Mouse (Mus musculus): ENCODE measurements at regions not wholly inside any gene's neighbourhood (a gene's known extent, or its start where the extent isn't known, plus 50 kb on each side); places are given as distances from the start of the nearest gene placed in this dataset.
"Not testable (repeated sequence)": the region's sequence is repeated elsewhere in the genome, so short reads cannot be mapped to it uniquely, and the experiment has no call there.

DNA sequence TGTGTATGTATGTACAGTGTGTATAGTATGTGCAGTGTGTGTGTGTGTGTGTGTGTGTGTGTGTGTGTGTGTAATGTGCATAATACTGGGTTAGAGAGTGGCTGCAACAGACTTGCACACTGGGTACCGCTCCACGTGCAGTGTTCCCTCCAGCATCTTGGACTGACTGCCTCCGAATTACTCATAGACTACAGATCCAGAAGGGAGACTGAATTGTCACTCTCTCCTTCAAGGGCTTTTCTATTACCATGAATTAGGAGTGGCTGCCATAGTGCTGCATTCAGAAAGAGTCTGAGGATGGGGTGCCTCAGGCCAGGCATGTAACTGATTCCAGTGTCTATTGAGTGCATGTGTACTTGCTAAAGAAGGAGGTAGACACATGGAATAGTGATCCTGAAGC lies 98.9 kb upstream of the Plcl2 start:
- no peak for DNase-seq (ENCODE audit: low spot score)
- ATAC-seq = no peak
- no peak overlapping the region for H3K4me3 ChIP-seq (ENCODE audit: low read depth, low read length)
- WGBS = 91% methylated on average over 3 of the region's 3 CpGs
- no peaks in the 10 kb centered on the region for H3K27me3 ChIP-seq (replicated peaks; ENCODE audit: control insufficient read depth, insufficient read depth, low read length)
- no peak overlapping the region for H3K27ac ChIP-seq (ENCODE audit: low read depth, low read length)
- no peak overlapping the region for H3K4me2 ChIP-seq (ENCODE audit: low read length)
- 0 out of 2 replicates have a peak, but pooled peaks cover 4% of the 10 kb centered on the region for H3K4me1 ChIP-seq (ENCODE audit: control insufficient read depth, insufficient read depth, low read length)
- H3K9ac ChIP-seq (ENCODE audit: low read length) = no peak overlapping the region
- H3K9me3 ChIP-seq (replicated peaks; ENCODE audit: control insufficient read depth, low read length) = no peaks in the 10 kb centered on the region
- no peaks in the 10 kb centered on the region for H3K36me3 ChIP-seq (ENCODE audit: control insufficient read depth, insufficient read depth, low read length)

DNA sequence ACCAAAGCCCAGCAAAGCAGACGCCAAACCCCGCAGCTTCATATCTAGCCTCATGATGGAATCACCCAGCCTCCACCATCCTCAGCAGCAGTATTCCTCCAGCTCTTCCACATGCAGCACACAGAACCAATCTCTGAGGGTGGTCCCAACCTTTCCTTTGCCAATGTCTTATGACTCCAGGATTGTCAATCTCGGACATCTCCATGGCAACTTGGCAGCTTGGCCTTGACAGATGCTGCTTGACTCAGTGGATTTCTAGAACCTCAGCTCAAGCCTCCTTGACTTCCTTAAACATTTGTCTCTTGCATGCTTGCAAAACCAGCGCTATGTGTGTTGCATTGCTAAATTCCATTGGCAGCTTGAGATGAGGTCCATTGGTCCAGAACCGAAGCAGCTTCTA lies 96.8 kb upstream of the Plcl2 start:
- no peak overlapping the region for H3K9ac ChIP-seq (ENCODE audit: low read length)
- no peaks in the 10 kb centered on the region for H3K36me3 ChIP-seq (ENCODE audit: control insufficient read depth, insufficient read depth, low read length)
- no peak overlapping the region for H3K4me2 ChIP-seq (ENCODE audit: low read length)
- WGBS = 87% methylated on average over 5 of the region's 5 CpGs
- no peaks in the 10 kb centered on the region for H3K27me3 ChIP-seq (replicated peaks; ENCODE audit: control insufficient read depth, insufficient read depth, low read length)
- ATAC-seq (no peak), DNase-seq (ENCODE audit: low spot score) (peak; percentile 36)
- no peaks in the 10 kb centered on the region for H3K9me3 ChIP-seq (replicated peaks; ENCODE audit: control insufficient read depth, low read length)
- no peak overlapping the region for H3K4me3 ChIP-seq (ENCODE audit: low read depth, low read length)
- no peak overlapping the region for H3K27ac ChIP-seq (ENCODE audit: low read depth, low read length)
- H3K4me1 ChIP-seq (ENCODE audit: control insufficient read depth, insufficient read depth, low read length) = 0 out of 2 replicates have a peak, but pooled peaks cover 1% of the 10 kb centered on the region

DNA sequence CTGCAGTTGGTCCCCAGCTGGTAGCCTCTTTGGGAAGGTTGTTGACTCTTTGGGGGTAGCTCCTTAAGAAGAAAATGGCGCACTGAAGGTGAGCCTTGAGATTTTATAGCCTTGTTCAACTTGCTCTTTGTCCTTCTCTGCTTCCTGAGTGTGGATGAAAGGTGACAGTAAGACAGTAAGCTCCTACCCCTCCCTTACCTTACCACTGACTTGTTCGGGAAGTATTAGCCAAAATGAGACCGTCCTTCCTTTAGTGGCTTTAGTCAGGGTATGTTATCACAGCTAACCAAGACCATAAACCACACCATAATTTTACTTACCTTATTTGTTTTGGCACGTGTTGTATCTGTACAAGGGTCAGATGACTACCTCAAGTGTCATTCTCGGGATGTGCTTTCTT lies 95.3 kb upstream of the Plcl2 start:
- 87% methylated on average over 5 of the region's 5 CpGs for WGBS
- Histone ChIP-seq H3K4me2 (ENCODE audit: low read length) (no peak overlapping the region), H3K27ac (ENCODE audit: low read depth, low read length) (no peak overlapping the region), H3K36me3 (ENCODE audit: control insufficient read depth, insufficient read depth, low read length) (no peaks in the 10 kb centered on the region), H3K9ac (ENCODE audit: low read length) (no peak overlapping the region), H3K9me3 (replicated peaks; ENCODE audit: control insufficient read depth, low read length) (no peaks in the 10 kb centered on the region), H3K27me3 (replicated peaks; ENCODE audit: control insufficient read depth, insufficient read depth, low read length) (no peaks in the 10 kb centered on the region), H3K4me1 (ENCODE audit: control insufficient read depth, insufficient read depth, low read length) (no peaks in the 10 kb centered on the region), H3K4me3 (ENCODE audit: low read depth, low read length) (no peak overlapping the region)
- ATAC-seq = no peak
- DNase-seq (ENCODE audit: low spot score) = no peak

DNA sequence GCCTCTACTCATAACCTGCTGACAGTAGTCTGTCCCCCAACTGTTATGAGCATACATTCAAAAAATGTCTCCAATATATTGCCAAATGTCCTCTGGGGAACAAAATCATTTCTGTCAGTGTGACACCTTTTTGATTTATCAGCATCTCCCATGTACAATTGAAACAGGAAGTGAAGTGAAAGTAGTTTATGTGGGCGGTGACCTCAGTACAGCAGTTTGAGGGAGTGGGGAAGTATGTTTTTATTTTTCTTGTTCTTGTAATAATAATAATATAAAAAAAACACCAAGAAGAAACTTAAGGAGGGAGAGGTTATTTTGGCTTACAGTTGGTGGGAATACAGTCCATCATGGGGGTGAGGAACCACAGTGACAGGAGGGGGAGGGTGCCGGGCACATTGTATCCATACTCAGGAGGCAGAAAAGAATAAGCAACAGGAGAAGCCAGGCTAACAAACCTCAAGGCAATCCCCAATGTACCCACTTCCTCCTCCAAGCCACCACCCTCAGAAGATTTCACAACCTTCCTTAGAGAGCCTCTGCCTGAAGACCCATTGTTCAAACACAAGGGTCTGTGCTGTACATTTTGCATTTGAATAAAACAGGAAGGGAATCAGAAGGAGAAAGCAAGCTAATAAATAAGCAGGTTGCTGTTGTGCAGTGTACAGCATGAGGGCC lies 93.7 kb upstream of the Plcl2 start:
- Histone ChIP-seq H3K27me3 (replicated peaks; ENCODE audit: control insufficient read depth, insufficient read depth, low read length) (no peaks in the 10 kb centered on the region), H3K36me3 (ENCODE audit: control insufficient read depth, insufficient read depth, low read length) (no peaks in the 10 kb centered on the region), H3K4me2 (ENCODE audit: low read length) (no peak overlapping the region), H3K27ac (ENCODE audit: low read depth, low read length) (no peak overlapping the region), H3K9ac (ENCODE audit: low read length) (no peak overlapping the region), H3K4me3 (ENCODE audit: low read depth, low read length) (no peak overlapping the region), H3K9me3 (replicated peaks; ENCODE audit: control insufficient read depth, low read length) (no peaks in the 10 kb centered on the region), H3K4me1 (ENCODE audit: control insufficient read depth, insufficient read depth, low read length) (no peaks in the 10 kb centered on the region)
- DNase-seq (ENCODE audit: low spot score) (no peak), ATAC-seq (no peak)
- WGBS = 96% methylated on average over 2 of the region's 2 CpGs

DNA sequence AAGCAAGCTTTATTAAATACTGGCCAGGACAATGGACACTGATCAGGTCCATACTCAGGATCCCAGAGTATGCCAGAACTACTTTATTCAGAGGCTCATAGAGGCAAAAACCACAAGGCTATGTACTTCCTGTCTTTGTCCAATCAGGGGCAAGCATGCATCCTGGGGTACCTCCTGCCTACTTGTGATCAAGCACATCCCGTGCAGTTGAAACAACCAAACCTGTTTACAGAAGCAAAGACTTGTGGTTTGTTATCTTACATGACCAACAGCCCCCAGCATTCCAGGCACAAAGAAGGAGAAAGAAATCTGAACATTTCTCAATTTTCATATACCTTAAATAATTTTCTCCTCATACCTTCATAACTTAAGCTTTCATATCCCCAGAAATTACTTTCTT lies 93.1 kb upstream of the Plcl2 start:
- 75% methylated on average over 1 of the region's 1 CpGs for WGBS
- H3K4me3 ChIP-seq (ENCODE audit: low read depth, low read length) = no peak overlapping the region
- no peak for DNase-seq (ENCODE audit: low spot score)
- ATAC-seq = no peak
- H3K9ac ChIP-seq (ENCODE audit: low read length) = no peak overlapping the region
- H3K4me2 ChIP-seq (ENCODE audit: low read length) = no peak overlapping the region
- no peaks in the 10 kb centered on the region for H3K27me3 ChIP-seq (replicated peaks; ENCODE audit: control insufficient read depth, insufficient read depth, low read length)
- H3K9me3 ChIP-seq (replicated peaks; ENCODE audit: control insufficient read depth, low read length) = no peaks in the 10 kb centered on the region
- no peaks in the 10 kb centered on the region for H3K36me3 ChIP-seq (ENCODE audit: control insufficient read depth, insufficient read depth, low read length)
- no peaks in the 10 kb centered on the region for H3K4me1 ChIP-seq (ENCODE audit: control insufficient read depth, insufficient read depth, low read length)
- no peak overlapping the region for H3K27ac ChIP-seq (ENCODE audit: low read depth, low read length)

DNA sequence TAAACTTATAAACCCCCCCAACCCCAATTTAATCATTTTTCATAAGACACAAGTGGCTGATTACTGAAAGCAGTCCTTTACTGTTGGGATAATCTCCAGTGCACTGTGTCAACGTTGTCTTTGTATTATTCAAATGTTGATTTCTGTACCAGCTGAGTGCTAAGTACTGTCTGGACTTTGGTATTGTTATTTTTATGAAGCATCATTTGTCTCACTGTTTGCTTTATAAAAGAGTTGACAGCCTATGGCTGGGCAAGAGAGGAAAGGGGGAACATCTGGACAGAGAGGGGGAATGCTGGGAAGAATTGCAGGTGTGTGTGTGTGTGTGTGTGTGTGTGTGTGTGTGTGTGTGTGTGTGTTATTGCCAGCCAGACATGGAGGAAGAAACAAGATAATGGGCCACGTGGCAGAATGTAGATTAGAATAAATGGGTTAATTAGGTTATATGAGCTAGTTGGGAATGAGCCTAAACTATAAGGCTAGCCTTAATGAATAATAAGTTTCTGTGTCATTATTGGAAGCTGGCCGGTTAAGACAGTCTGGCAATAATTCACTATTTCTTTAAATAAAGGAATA lies 92.6 kb upstream of the Plcl2 start:
- no peak overlapping the region for H3K27ac ChIP-seq (ENCODE audit: low read depth, low read length)
- no peaks in the 10 kb centered on the region for H3K4me1 ChIP-seq (ENCODE audit: control insufficient read depth, insufficient read depth, low read length)
- H3K9me3 ChIP-seq (replicated peaks; ENCODE audit: control insufficient read depth, low read length) = no peaks in the 10 kb centered on the region
- no peak overlapping the region for H3K4me2 ChIP-seq (ENCODE audit: low read length)
- no peaks in the 10 kb centered on the region for H3K36me3 ChIP-seq (ENCODE audit: control insufficient read depth, insufficient read depth, low read length)
- H3K27me3 ChIP-seq (replicated peaks; ENCODE audit: control insufficient read depth, insufficient read depth, low read length) = no peaks in the 10 kb centered on the region
- no peak for ATAC-seq
- no peak overlapping the region for H3K4me3 ChIP-seq (ENCODE audit: low read depth, low read length)
- DNase-seq (ENCODE audit: low spot score) = no peak
- WGBS = 54% methylated on average over 3 of the region's 3 CpGs
- H3K9ac ChIP-seq (ENCODE audit: low read length) = no peak overlapping the region

DNA sequence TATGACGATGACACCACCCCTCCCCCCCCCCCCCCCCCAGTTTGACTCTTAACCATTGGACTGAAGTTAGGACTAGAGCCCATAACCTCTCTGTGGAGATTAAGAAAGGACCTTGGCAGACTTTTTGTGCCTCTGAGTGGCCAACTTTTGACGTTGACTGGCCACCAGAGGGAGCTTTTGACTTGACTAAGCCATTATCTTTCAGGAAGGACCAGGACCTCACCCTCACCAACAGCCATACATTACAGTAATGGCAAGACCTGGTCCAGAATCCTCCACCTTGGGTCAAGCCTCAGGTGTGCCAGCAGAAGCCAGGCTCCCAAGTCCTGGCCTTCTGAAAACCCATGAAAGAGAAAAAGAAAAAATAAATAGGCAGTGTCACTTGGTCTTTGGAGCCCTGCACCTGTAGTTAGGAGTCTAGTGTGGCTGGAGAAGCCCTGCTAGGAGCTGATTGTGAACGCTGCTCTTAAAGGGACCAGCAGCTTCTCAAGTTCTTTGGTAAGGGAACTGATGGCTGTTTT lies 90.3 kb upstream of the Plcl2 start:
- Histone ChIP-seq H3K4me3 (ENCODE audit: low read depth, low read length) (no peak overlapping the region), H3K27me3 (replicated peaks; ENCODE audit: control insufficient read depth, insufficient read depth, low read length) (no peaks in the 10 kb centered on the region), H3K36me3 (ENCODE audit: control insufficient read depth, insufficient read depth, low read length) (no peaks in the 10 kb centered on the region), H3K27ac (ENCODE audit: low read depth, low read length) (no peak overlapping the region), H3K4me1 (ENCODE audit: control insufficient read depth, insufficient read depth, low read length) (no peaks in the 10 kb centered on the region), H3K4me2 (ENCODE audit: low read length) (no peak overlapping the region), H3K9ac (ENCODE audit: low read length) (no peak overlapping the region), H3K9me3 (replicated peaks; ENCODE audit: control insufficient read depth, low read length) (no peaks in the 10 kb centered on the region)
- DNase-seq (ENCODE audit: low spot score) (peak; percentile 41), ATAC-seq (no peak)
- WGBS = 66% methylated on average over 3 of the region's 3 CpGs

DNA sequence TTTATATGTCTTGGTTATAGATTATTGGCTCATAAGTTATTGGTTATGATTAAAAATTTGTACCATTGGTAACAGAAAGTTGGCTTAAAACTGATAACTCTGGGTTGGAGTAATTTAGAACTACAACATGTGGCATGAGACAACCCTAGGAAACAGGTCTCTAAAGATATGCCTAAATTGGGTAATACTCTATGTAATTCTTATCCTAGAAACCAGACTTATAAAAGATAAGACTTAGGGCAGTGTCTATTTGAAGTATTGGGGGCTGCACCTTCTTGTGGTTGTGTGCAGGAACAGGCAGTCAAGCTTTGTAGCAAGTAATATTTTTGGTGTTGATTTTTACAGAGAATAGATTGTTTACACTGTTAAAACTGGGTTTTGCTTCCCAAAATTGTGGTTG lies 89.7 kb upstream of the Plcl2 start:
- H3K36me3 ChIP-seq (ENCODE audit: control insufficient read depth, insufficient read depth, low read length); H3K27ac ChIP-seq (ENCODE audit: low read depth, low read length); DNase-seq (ENCODE audit: low spot score); H3K9ac ChIP-seq (ENCODE audit: low read length); ATAC-seq; H3K27me3 ChIP-seq (replicated peaks; ENCODE audit: control insufficient read depth, insufficient read depth, low read length); H3K4me1 ChIP-seq (ENCODE audit: control insufficient read depth, insufficient read depth, low read length); H3K9me3 ChIP-seq (replicated peaks; ENCODE audit: control insufficient read depth, low read length); H3K4me3 ChIP-seq (ENCODE audit: low read depth, low read length); H3K4me2 ChIP-seq (ENCODE audit: low read length): not testable (repeated sequence)

DNA sequence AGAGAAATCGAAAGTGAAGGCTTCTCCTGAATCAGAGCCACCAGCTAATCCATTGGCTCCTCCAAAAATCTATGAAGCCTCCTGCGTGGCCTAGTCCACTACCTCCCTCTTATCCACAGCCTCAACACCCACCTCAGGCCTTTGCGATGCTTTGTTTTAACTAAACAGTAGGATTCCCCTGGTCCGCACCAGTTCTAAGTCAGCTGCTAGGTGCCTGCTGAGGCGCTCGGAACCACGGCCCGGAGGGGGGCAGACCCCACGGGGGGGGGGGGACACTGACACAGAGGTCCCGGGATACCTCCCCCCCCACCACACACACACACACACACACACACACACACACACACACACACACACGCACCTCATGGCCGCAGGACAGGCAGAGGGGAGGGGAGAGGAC lies 89.2 kb upstream of the Plcl2 start:
- Histone ChIP-seq H3K9ac (ENCODE audit: low read length) (no peak overlapping the region), H3K27ac (ENCODE audit: low read depth, low read length) (no peak overlapping the region), H3K4me2 (ENCODE audit: low read length) (no peak overlapping the region), H3K4me1 (ENCODE audit: control insufficient read depth, insufficient read depth, low read length) (no peaks in the 10 kb centered on the region), H3K27me3 (replicated peaks; ENCODE audit: control insufficient read depth, insufficient read depth, low read length) (no peaks in the 10 kb centered on the region), H3K36me3 (ENCODE audit: control insufficient read depth, insufficient read depth, low read length) (no peaks in the 10 kb centered on the region), H3K4me3 (ENCODE audit: low read depth, low read length) (no peak overlapping the region), H3K9me3 (replicated peaks; ENCODE audit: control insufficient read depth, low read length) (no peaks in the 10 kb centered on the region)
- ATAC-seq (peak; percentile 71; the same call in 1 of the 2 replicates), DNase-seq (ENCODE audit: low spot score) (no peak)
- 72% methylated on average over 11 of the region's 12 CpGs for WGBS

All from forebrain, embryonic 14.5 days (tissue).